Mouse (Mus musculus) hindbrain, embryonic 13.5 days (tissue): ENCODE data around the gene Scoc. TPM values are rescaled to one million over a fixed set of nuclear protein-coding genes. Genes with fewer than 3 reads are reported as not detected.
A peak's percentile ranks its signal among the peaks of the same experiment; 100 is the strongest.
"Not testable (repeated sequence)": the region's sequence is repeated elsewhere in the genome, so short reads cannot be mapped to it uniquely, and the experiment has no call there.

Experiments used
- ATAC-seq: fragments of 200-750 bp; cut with Nextera tagmentation; 2 replicates; pipeline ENCODE4 v1.8.0; 2017; ENCODE audit warnings: moderate TSS enrichment; ENCODE audit not compliant: low FRiP score
- H3K27ac ChIP-seq: fragments of 300-500 bp; sonication (generic); 2 replicates; pipeline ENCODE4 v1.5.1; 2015; ENCODE audit warnings: inconsistent platforms, mild to moderate bottlenecking, moderate library complexity
- H3K27me3 ChIP-seq: fragments of 300-500 bp; sonication (generic); 2 replicates; pipeline ENCODE4 v1.6.1; 2015; ENCODE audit warnings: mild to moderate bottlenecking, inconsistent platforms
- H3K36me3 ChIP-seq: fragments of 300-500 bp; sonication (generic); 2 replicates; pipeline ENCODE4 v1.6.1; 2015; ENCODE audit warnings: mild to moderate bottlenecking, inconsistent platforms
- H3K4me1 ChIP-seq: fragments of 300-500 bp; sonication (generic); replicated peaks from 2 replicates; pipeline ENCODE4 v1.6.1; 2015; ENCODE audit warnings: inconsistent platforms
- H3K4me2 ChIP-seq: fragments of 300-500 bp; sonication (generic); 2 replicates; pipeline ENCODE4 v1.6.1; 2015; ENCODE audit warnings: inconsistent platforms, mild to moderate bottlenecking, moderate library complexity
- H3K4me3 ChIP-seq: fragments of 300-500 bp; sonication (generic); 2 replicates; pipeline ENCODE4 v1.5.1; 2015; ENCODE audit warnings: mild to moderate bottlenecking, inconsistent platforms
- H3K9ac ChIP-seq: fragments of 300-500 bp; sonication (generic); 2 replicates; pipeline ENCODE4 v1.6.1; 2015; ENCODE audit warnings: mild to moderate bottlenecking, inconsistent platforms
- H3K9me3 ChIP-seq: fragments of 300-500 bp; sonication (generic); 2 replicates; pipeline ENCODE4 v1.6.1; 2016; ENCODE audit warnings: inconsistent platforms
- WGBS: fragments of 180-500 bp; shearing (Covaris S2); methylation state at CpG from one replicate; pipeline ENCODE4 v1.1.7; 2015; 5-methylcytosine and 5-hydroxymethylcytosine counted together
- polyA plus RNA-seq: library from polyadenylated mRNA; unstranded; fragments of >200 nt; fragmentation: Nextera tagmentation; extraction: Ambion mirVana; gene quantifications from 2 replicates; pipeline ENCODE4 v1.2.1, GENCODE M21; 2015

Scoc gene
- polyA plus RNA-seq = 226 and 241 TPM in 2 replicates

DNA sequence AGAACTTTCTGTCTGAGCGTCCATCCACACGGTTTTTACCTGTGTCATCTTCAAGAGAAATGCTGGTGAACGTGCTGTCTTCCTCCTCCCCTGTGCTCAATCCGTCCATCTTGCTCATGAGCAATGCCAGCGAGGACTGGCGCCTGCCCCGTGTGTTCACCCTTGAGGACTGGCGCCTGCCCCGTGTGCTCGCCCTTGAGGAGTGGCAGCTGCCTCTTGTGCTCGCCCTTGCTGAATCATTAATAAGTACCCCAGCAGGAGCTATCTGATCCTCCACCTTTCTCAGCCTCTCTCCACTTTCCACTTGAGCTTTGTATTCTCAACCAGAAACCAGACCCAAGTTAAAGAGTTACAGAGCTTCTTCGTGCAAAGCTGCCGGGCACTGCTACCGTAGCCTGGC lies at the start of gene Scoc:
Gene Scoc, minus strand, starts transcription at position 170 of the 400 bp plus-strand sequence.
- 81% methylated on average over 14 of the region's 14 CpGs for WGBS
- Histone ChIP-seq H3K4me3 (no peak within 1 kb of the TSS), H3K9ac (no peak within 1 kb of the TSS), H3K4me2 (no peak within 1 kb of the TSS), H3K9me3 (no peaks in the 10 kb centered on the region), H3K36me3 (no peaks in the 10 kb centered on the region), H3K27me3 (no peaks in the 10 kb centered on the region), H3K4me1 (no peaks in the 10 kb centered on the region), H3K27ac (no peak within 1 kb of the TSS)
- no peak for ATAC-seq

DNA sequence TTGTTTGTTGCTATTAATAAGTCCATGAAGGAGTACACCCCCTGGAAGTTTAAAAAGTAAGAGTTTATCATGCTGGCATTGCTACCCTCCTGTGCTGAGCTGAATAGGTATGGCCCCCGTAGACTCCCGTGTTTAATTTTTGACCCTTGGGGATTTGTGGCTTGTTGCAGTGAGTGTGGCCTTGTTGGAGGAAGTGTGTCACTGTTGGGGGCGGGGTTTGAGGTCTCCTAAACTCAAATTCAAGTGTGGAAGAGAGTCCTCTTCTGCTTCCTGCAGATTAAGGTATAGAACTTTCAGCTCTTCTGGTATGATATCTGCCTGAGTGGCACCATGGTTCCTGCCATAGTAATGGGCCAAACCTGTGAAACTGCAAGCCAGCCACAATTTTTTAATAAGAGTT lies 1.4 kb upstream of the Scoc start:
- Histone ChIP-seq H3K27ac (no peak overlapping the region), H3K9ac (no peak overlapping the region), H3K9me3 (no peaks in the 10 kb centered on the region), H3K4me1 (no peaks in the 10 kb centered on the region), H3K4me3 (no peak overlapping the region), H3K36me3 (no peaks in the 10 kb centered on the region), H3K4me2 (no peak overlapping the region), H3K27me3 (no peaks in the 10 kb centered on the region)
- no peak for ATAC-seq
- WGBS = 79% methylated on average over 3 of the region's 3 CpGs

DNA sequence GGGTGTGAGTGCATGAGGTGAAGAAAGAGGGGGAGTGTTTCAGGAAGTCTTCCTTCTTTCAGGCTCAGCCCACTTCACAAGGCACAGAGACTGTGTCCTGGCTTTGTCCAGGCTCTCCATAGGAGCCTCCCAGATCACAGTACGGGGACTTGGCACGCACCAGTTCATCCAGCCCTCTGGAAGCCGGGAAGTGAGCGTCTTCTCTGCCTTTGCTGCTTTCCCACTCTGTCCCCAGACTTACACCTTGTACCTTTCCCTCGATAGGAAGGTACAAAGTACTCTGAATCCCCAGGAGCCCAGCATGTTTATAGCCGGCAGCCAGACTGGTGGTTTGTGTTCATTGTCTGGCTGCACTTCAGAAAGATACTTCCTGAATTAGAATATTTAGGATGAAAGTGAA lies 1.1 kb downstream of the Scoc start:
- Histone ChIP-seq H3K4me2 (no peak overlapping the region), H3K9me3 (no peaks in the 10 kb centered on the region), H3K27me3 (no peaks in the 10 kb centered on the region), H3K9ac (no peak overlapping the region), H3K36me3 (no peaks in the 10 kb centered on the region), H3K27ac (no peak overlapping the region), H3K4me3 (no peak overlapping the region), H3K4me1 (no peaks in the 10 kb centered on the region)
- no peak for ATAC-seq
- WGBS = 62% methylated on average over 6 of the region's 6 CpGs

DNA sequence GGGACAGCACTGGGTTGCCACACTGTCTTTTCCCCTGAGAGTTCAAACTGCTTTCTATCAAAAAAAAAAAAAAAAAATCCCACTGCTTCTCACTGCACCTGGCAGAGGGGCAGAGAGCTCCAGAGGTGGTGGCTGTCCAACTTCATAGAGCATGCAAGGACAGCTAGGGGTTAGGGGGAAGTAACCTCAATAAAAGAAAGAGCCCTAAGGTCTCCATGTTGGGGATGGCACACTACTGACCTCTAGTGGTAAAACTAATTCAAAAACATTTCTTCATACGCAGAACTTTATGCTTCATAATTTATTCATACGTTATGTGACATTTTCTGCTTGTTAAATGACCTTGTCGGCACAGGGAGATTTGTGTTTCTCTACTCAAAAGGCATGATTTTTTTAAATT lies 7.1 kb downstream of the Scoc start:
- Histone ChIP-seq H3K27me3 (no peaks in the 10 kb centered on the region), H3K27ac (no peak overlapping the region), H3K36me3 (no peaks in the 10 kb centered on the region), H3K4me3 (no peak overlapping the region), H3K9me3 (no peaks in the 10 kb centered on the region), H3K9ac (no peak overlapping the region), H3K4me2 (no peak overlapping the region), H3K4me1 (no peaks in the 10 kb centered on the region)
- 24% methylated on average over 3 of the region's 3 CpGs for WGBS
- ATAC-seq = no peak

DNA sequence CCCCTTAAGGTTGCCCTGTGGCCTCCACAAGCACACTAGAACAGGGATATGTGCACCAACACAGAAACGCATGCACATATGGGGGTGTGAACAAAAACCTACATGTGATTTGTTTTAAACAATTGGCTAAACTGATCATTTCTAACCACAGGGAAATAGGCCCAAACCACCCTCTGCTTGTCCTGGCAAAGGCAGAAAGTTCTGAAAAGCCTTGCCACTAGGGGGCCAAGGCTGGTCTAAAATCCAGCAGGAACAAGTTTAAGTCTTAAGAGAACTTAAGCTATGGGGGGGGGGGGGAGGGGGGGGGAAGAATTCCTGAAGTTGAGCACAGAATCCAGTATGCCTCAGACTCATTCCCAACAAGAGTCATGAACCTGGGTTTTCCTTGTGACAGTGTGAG lies 8.2 kb downstream of the Scoc start:
- Histone ChIP-seq H3K4me3 (no peak overlapping the region), H3K4me2 (no peak overlapping the region), H3K4me1 (no peaks in the 10 kb centered on the region), H3K9me3 (no peaks in the 10 kb centered on the region), H3K9ac (no peak overlapping the region), H3K36me3 (no peaks in the 10 kb centered on the region), H3K27ac (no peak overlapping the region), H3K27me3 (no peaks in the 10 kb centered on the region)
- 81% methylated on average over 1 of the region's 1 CpGs for WGBS
- no peak for ATAC-seq

DNA sequence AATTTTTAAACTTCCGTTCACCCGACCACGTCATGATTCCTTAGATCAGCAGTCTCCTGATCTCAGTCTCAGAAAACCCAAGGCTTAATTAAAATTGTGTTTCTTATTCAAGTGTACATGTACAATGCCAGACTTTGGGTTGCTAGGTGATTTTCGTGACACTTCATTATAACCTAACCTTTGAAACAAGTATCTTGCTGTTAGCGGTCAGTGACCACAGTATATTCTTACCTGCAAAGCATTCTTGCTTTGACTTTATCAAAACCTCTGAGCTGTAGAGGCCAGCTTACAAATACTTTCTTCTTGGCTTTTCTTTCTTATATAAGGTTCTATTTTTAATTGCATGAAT lies 15.2 kb downstream of the Scoc start:
- Histone ChIP-seq H3K9me3 (no peaks in the 10 kb centered on the region), H3K27ac (peak overlapping the region; percentile 92), H3K4me2 (peak overlapping the region; percentile 56), H3K36me3 (no peaks in the 10 kb centered on the region; the same call in 1 of the 2 replicates), H3K4me3 (peak overlapping the region; percentile 91), H3K4me1 (peaks cover 27% of the 10 kb centered on the region), H3K27me3 (no peaks in the 10 kb centered on the region), H3K9ac (peak overlapping the region; percentile 69)
- ATAC-seq = peak; percentile 15
- 27% methylated on average over 5 of the region's 5 CpGs for WGBS

DNA sequence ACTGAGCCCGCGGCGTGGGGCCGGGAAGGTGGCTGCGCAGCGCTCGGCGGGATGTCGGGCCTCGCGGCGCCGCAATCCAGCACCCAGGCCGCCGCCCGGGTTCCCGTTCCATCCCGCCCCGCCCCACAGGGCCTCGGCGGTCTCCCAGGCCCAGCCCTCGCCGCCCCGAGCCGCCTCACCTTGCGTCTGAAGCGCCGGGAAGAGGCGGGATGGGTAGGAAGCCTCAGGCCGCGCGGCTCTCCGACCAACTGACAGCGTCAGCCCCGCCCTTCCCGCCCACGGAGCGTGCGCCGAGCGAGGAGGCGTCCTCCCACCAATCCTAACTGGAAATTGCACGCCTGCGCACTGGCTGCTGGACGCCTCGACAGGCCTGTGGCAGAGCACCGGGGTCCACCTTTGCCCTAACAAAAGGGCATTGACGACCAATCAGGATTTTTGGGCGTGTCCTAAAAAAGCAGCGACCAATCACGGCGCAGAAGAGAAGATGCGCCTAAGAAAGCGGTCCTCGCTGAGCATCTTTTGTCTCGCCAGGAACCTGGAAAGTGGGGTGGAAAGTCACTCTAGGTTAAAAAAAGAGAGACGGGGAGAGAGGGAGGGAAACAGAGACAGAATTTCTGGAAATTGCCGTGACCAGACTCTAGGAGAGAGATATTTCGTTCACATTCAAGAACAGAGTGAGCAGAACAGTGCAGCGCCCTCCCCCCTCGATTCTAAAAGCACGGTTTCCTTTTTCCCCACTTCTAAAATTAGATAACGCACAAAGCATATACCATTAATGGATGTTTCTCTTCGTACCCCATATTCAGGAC lies 15.7 kb downstream of the Scoc start:
- WGBS = under 1% methylated on average over 64 of the region's 64 CpGs
- H3K4me3 ChIP-seq = peak overlapping the region; percentile 91
- ATAC-seq = peak; percentile 100

DNA sequence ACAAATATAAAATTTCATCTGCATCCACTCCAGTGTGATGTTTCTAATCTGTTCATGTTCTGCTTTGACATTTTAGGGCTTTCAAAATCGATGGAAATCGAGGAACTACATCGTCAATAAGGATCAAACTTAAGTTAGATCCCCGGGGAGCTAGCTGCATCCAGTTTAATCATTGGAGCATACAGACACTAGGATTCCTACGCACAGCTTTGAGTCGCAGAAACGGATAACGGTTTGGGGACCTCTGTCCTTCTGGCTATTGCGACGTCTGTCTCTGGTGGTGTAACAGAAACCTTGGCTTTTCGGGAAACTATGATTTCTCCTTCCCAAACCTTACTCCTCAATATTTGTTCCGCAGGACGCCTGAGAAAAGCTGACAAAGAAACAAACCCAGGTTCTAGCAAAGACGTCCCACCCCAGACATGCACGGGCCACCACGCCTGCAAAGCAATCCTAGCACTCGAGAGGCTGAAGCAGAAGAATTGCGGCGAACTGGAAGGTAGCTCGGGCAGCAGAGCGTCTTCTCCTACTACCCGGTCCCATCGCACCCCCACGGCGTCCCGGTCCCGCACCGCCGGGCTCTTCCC lies 16.4 kb downstream of the Scoc start:
- H3K4me1 ChIP-seq = peaks cover 27% of the 10 kb centered on the region
- H3K4me2 ChIP-seq = peak overlapping the region; percentile 68
- H3K4me3 ChIP-seq = peak overlapping the region; percentile 91
- peak overlapping the region; percentile 95 for H3K9ac ChIP-seq
- no peaks in the 10 kb centered on the region for H3K9me3 ChIP-seq
- H3K36me3 ChIP-seq = peaks cover 10% of the 10 kb centered on the region
- H3K27ac ChIP-seq = peak overlapping the region; percentile 95
- WGBS = 1% methylated on average over 29 of the region's 29 CpGs
- H3K27me3 ChIP-seq = no peaks in the 10 kb centered on the region
- ATAC-seq = no peak

More for the DNA sequence above, 15.7 kb downstream of the Scoc start:
- Histone ChIP-seq H3K27me3 (no peaks in the 10 kb centered on the region), H3K36me3 (peaks cover 5% of the 10 kb centered on the region), H3K9ac (peak overlapping the region; percentile 95), H3K4me2 (peak overlapping the region; percentile 68), H3K4me1 (peaks cover 27% of the 10 kb centered on the region), H3K27ac (peak overlapping the region; percentile 95), H3K9me3 (no peaks in the 10 kb centered on the region)

DNA sequence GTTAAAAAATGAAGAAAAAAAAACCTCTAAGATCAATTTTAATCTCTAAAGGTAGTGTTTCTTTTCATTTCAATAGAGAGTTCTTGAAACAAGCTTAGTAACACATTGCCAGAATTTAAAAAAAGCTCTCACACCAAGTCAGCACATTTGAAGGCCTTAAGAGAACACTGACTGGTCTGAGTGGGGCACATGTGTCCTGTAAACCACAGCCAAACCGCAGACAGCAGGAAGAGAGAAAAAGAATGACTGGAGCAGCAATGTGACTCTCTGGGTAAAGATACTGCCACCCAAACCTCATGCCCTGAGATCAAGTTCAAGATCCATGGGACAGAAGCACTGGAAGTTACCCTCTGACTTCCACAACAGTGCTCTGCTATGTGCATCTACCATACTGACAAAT lies 21.1 kb downstream of the Scoc start:
- Histone ChIP-seq H3K9ac (no peak overlapping the region), H3K27ac (no peak overlapping the region), H3K27me3 (no peaks in the 10 kb centered on the region), H3K4me3 (no peak overlapping the region), H3K4me1 (peaks cover 22% of the 10 kb centered on the region), H3K4me2 (no peak overlapping the region), H3K9me3 (no peaks in the 10 kb centered on the region), H3K36me3 (peaks cover 35% of the 10 kb centered on the region)
- no peak for ATAC-seq
- WGBS = 91% methylated on average over 1 of the region's 1 CpGs

DNA sequence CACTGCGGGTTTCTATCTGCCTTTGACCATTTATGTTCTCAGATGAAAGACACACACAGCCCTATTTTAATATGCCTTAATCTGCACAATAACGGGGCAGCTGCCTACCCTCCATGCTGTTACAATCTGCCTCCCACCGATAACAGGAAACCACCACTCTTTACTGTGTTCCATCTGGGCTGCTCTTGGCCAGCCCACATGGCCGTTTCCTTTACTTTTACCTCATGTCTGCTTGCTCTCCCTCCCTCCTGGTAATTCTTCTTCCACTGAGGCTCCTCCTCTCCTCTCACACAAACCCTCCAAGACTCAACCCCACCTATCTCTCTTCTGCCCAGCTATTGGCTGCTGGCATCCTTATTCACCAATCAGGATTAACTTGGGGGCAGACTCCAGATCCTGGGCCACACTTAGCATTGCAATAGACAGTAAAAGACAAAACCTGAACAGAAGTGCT lies 29.1 kb downstream of the Scoc start:
- Histone ChIP-seq H3K36me3 (peaks cover 14% of the 10 kb centered on the region), H3K4me2 (no peak overlapping the region), H3K4me3 (no peak overlapping the region), H3K9ac (no peak overlapping the region), H3K9me3 (no peaks in the 10 kb centered on the region), H3K27me3 (no peaks in the 10 kb centered on the region), H3K4me1 (no peaks in the 10 kb centered on the region), H3K27ac (no peak overlapping the region)
- WGBS = 71% methylated on average over 4 of the region's 4 CpGs
- no peak for ATAC-seq

DNA sequence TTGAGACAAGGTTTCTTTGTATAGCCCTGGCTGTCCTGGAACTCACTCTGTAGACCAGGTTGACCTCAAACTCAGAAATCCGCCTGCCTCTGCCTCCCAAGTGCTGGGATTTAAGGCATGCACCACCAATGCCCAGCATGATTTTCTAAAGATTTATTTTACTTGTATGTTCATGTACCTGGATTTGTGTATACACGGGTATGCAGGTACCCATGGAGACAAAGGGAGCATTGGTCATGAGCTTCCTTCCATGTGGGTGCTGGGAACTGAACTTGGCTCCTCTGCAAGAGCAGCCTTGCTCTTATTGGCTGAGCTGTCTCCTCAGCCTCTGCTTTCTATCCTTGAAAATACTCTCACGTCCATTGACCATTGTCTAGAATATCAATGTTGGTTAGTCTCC lies 29.6 kb downstream of the Scoc start:
- H3K36me3 ChIP-seq, H3K27me3 ChIP-seq, H3K4me1 ChIP-seq, ATAC-seq, H3K4me2 ChIP-seq, H3K9ac ChIP-seq, H3K4me3 ChIP-seq, H3K9me3 ChIP-seq, H3K27ac ChIP-seq: not testable (repeated sequence)
- WGBS = 93% methylated on average over 3 of the region's 3 CpGs

DNA sequence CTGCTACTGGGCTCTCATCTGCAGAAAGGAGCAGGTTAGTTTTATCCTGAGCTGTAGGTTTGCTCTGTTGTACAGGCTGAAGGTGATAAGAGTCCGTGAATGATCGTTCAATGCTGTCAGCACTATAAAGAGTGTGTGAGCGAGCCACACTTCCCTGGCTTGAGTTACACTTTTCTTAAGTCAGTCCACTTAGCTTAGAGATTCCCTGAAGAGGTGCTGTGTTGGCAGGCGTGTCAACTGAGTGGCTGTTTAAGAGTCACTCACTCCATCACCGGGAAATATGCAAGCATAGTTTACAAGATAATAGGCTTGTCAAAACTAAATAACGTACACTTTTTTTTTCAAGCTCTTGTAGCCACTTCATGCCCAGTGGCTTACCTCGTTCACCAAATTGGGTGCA lies 31.2 kb downstream of the Scoc start:
- ATAC-seq = no peak

More for the DNA sequence above, 31.2 kb downstream of the Scoc start:
- H3K36me3 ChIP-seq = no peaks in the 10 kb centered on the region
- H3K9me3 ChIP-seq = no peaks in the 10 kb centered on the region
- H3K4me1 ChIP-seq = no peaks in the 10 kb centered on the region
- H3K27ac ChIP-seq = no peak overlapping the region
- no peak overlapping the region for H3K9ac ChIP-seq
- no peak overlapping the region for H3K4me3 ChIP-seq
- WGBS = 84% methylated on average over 7 of the region's 7 CpGs
- H3K4me2 ChIP-seq = no peak overlapping the region
- H3K27me3 ChIP-seq = no peaks in the 10 kb centered on the region
